Mouse (Mus musculus) spleen, postnatal 4 days (tissue): ENCODE measurements around the gene Icosl.
"Not testable (repeated sequence)": the region's sequence is repeated elsewhere in the genome, so short reads cannot be mapped to it uniquely, and the experiment has no call there.

ENCODE experiments used
- DNase-seq, 2 experiments: peaks; one replicate each; pipeline ENCODE4 v3.0.0; 2022; ENCODE audit warnings: low spot score in 2 of 2

The Icosl gene

GRCm38 (mm10) chr10:78114521-78115092, 45.5 kb downstream of the Icosl start:
- peak in 1 of 2 experiments; percentile 45 for DNase-seq

- DNase-seq, result no peak
These were observed 46.1 kb downstream of the Icosl start for GRCm38 (mm10) chr10:78115153-78115552.

- no peak for DNase-seq
These were observed 50.3 kb downstream of the Icosl start for GRCm38 (mm10) chr10:78119422-78119821.

GRCm38 (mm10) chr10:78124137-78124536, 55.0 kb downstream of the Icosl start:
- DNase-seq, result peak in 1 of 2 experiments; percentile 47

- DNase-seq, result not testable (repeated sequence)
These were observed 56.0 kb downstream of the Icosl start for GRCm38 (mm10) chr10:78125061-78125460.

GRCm38 (mm10) chr10:78126311-78126710, 57.2 kb downstream of the Icosl start:
- DNase-seq, result no peak

GRCm38 (mm10) chr10:78127046-78127870, 58.2 kb downstream of the Icosl start:
- no peak for DNase-seq

- DNase-seq, result no peak
These were observed 58.8 kb downstream of the Icosl start for GRCm38 (mm10) chr10:78127931-78128330.

- DNase-seq, result peak in 1 of 2 experiments; percentile 52
These were observed 59.5 kb downstream of the Icosl start for GRCm38 (mm10) chr10:78128647-78129046.

- DNase-seq, result peak in 1 of 2 experiments; percentile 53
These were observed 60.3 kb downstream of the Icosl start for GRCm38 (mm10) chr10:78129423-78129822.

- peak in 1 of 2 experiments; percentile 55 for DNase-seq
These were observed 60.9 kb downstream of the Icosl start for GRCm38 (mm10) chr10:78129998-78130397.
